Comparison of ENCODE assay signal across 8 mouse cellular contexts in the genomic region with DNA sequence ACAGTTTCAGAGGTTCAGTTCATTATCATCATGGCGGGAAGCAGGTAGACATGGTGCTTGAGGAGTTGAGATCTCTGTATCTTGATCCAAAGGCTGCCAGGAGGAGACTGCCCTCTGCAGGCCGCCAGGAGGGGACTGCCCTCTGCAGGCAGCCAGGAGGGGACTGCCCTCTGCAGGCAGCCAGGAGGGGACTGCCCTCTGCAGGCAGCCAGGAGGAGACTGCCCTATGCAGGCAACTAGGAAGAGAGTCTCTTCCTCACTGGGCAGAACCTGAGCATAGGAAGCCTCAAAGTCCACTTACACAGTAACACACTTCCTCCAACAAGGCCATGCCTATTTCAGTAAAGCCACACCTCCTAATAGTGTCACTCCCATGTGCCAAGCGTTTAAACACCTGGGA.
DNase-seq lines count a peak whose midpoint lies in the region; ATAC-seq and TF ChIP-seq lines count a peak whose summit lies in the region.

No protein-coding gene starts in this region.

- no peaks in the 10 kb centered on the region for H3K27me3 ChIP-seq in Patski

- peak; percentile 77 for TF ChIP-seq CTCF in layer of hippocampus, adult 2 months (conservative IDR thresholded peaks at IDR 0.05)
- TF ChIP-seq CTCF in Patski (IDR thresholded peaks at IDR 0.05): peak; percentile 49

- H3K27ac ChIP-seq in layer of hippocampus, adult 2 months: peak overlapping the region; percentile 87

- DNase-seq in layer of hippocampus, adult 2 months (ENCODE audit: low spot score in 2 of 2): no peak
- no peak for DNase-seq in layer of hippocampus, postnatal 36 days
- no peak for DNase-seq in Patski (ENCODE audit: low read depth, low spot score)
- DNase-seq in layer of hippocampus, adult 9-11 months: no peak
- DNase-seq in gastrocnemius, postnatal 25 days: no peak

- in situ Hi-C loops in Patski (cut with MboI; ENCODE audit: low pct_unique_long_range_greater_than_20kb): no loop called here

- ATAC-seq in Patski: peak; percentile 20
- ATAC-seq in common myeloid progenitor, adult 5-6 weeks (replicated peaks; ENCODE audit: low read depth, poor library complexity, severe bottlenecking): peak; percentile 98
- peak; percentile 66 for ATAC-seq in megakaryocyte, adult 5-6 weeks (ENCODE audit: poor library complexity, severe bottlenecking)
- no peak for ATAC-seq in monocyte, adult 5-6 weeks (replicated peaks; ENCODE audit: insufficient number of reproducible peaks, low FRiP score, low TSS enrichment, poor library complexity, severe bottlenecking)

- CTCF ChIA-PET in Patski (lab: Charles Lee): no interaction called here

- no peak overlapping the region for H3K4me3 ChIP-seq in layer of hippocampus, adult 2 months

- POLR2A ChIA-PET in Patski (lab: Charles Lee): no interaction called here
